Mouse (Mus musculus) cerebellum, adult 9-10 months (tissue): Measurements from ENCODE around the gene Tor4a.

Experiments
- DNase-seq: peaks from one replicate; pipeline ENCODE4 v3.0.0; 2022

Gene Tor4a

GRCm38 (mm10) chr2:25186575-25186930, 10.1 kb downstream of the Tor4a start:
- DNase-seq, result no peak

GRCm38 (mm10) chr2:25185625-25186574, 10.8 kb downstream of the Tor4a start:
- no peak for DNase-seq

- no peak for DNase-seq
Observed at GRCm38 (mm10) chr2:25184496-25184895, 12.2 kb downstream of the Tor4a start.

DNA sequence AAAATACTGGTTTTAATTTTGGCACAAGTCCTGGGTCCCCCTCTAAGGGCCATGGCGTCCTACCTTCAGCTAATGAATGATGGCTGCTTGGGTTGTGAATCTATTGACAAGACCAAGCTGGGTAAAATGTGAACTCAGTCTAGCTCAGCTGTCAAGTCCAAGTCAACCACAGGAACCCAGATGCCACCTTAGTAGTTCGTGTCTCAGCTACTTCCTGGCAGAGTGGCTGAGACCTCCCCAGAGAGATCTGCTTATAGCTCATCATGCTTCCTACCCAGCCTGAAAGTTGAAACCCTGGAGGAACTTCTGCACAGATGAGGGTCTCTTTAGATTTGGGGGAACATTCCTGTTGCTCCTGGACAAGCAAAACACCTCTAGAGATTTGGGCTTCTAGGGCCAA, 13.3 kb downstream of the Tor4a start:
- DNase-seq, result no peak

DNA sequence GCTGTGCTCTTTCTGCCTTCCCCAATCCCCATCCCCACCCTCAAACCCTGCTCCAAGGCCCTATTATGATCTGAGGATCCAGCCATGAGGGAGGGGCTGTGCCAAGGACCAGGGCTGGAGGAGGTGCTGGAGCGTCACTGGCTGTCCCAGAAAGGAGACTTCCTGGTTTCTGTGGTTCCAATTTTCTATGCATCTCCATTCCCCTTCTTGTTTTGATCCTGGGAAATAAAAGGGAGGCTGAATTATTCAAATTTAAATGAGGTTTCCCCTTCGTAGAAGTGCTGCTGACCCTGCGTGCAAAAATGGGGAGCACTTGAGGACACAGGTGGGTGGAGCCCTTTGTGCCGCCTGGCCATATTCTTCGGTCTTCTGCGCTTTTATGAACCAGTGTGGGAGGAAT, 14.0 kb downstream of the Tor4a start:
- no peak for DNase-seq

DNA sequence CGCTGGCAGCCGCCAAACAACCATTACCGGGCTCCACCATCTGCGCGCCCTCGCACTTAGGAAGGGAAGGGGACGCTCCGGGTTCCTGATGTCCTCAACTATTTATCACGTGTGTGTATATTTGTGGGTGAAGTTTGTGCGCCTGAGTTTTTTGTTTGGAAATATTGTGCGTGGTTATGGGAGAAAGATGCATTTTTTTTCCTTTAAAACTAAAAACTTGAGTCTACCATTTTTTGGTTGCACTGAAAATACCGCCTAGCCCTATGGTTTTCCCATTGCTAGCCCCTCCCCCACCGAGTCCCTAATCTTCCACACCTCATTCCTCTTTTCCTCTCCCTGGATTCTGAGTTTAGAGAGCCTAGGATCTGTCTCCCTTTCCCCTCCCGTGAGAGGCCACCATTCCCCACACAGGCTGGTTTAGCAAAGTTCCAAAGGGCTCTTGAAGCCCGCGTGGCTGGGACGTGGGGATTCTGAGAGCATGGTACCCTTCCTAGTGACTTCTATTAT, 14.7 kb downstream of the Tor4a start:
- DNase-seq, result no peak

DNA sequence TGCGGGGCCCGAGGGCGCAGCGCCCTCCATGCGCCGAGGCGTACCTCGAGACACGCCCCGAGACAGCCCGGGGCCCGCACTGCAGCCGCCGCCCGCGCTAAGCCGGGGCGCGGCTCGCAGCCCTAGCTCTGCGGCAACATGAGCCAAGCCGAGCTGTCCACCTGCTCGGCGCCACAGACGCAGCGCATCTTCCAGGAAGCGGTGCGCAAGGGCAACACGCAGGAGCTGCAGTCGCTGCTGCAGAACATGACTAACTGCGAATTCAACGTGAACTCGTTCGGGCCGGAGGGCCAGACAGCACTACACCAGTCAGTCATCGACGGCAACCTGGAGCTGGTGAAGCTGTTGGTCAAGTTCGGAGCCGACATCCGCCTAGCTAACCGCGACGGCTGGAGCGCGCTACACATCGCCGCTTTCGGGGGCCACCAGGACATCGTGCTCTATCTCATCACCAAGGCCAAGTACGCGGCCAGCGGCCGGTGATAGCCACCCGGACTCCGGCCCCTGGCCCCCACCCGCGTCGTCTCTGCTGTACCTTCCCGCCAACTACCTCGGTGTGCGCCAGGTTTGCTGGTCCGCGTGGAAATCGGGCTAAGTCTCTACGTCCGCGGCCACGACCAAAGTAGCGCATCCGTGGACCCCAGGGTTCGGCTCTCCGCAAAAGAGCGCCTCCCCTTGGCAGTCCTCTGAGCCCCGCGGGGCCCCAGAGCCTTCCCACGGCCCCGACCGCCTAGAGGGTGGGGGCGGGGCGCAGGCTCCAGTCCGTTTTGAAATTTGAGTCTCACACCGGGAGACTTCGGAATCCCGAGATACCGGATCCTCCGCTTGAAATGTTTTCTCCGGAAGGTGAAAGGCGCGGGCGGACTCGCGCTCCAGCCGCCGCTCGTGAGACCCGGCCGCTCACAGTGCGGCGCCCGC, 15.5 kb downstream of the Tor4a start:
- no peak for DNase-seq

- peak; percentile 86 for DNase-seq
Observed at GRCm38 (mm10) chr2:25180478-25180903, 16.2 kb downstream of the Tor4a start, which contains the start of gene Nrarp. TSS of gene Nrarp (plus strand) at chr2:25180758.

DNA sequence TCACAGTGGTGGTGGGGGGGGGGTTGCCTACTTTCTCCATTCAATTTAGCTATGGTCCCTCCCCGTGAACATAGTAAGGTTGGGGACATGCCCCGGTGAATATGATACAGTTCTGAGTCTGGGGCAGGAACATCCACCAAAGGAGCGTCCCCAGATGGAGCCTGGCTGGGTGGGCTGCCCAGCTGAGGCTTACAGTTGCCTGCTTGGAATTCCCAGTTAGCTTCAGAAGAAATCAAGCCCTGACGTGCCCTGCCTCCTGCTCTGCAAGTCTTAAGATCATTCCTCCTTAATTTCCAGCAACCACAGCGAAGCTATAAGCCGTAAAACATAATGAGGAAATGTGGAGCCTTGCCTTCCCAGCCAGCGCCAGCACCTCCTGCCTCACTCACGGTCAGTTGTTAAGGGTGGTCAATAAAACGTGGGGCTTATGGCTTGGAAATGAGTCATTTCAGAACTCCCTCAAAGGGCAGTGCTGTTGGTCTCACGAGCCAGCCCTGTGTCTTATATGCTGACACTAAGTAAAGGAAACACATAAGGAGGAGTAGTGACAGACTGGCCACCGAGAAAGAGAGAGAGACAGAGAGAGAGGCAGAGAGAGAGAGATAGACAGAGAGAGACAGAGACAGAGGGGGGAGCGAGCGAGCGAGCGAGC, 17.0 kb downstream of the Tor4a start:
- DNase-seq, result no peak

- no peak for DNase-seq
Observed at GRCm38 (mm10) chr2:25178285-25178972, 18.3 kb downstream of the Tor4a start.

DNA sequence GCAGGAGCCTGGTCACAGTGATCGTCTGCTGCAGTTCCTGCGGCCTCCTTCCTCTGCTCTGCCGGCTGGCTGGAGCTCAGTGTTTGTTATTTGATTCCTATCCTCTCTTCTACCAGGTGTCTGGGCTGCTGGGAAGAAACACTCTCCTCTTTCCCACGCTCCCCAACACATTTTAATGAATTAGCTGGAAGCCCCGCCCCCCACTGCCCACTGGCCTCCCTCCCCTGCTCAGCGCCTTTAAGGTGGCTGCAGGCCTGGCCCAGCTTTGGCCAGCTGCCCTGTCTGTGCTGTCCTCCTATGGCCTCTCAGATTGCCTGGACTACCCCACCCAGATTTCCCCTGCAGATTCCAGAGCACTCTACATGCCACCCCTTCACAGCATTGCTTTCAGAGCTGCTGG, 19.0 kb downstream of the Tor4a start:
- no peak for DNase-seq

GRCm38 (mm10) chr2:25177076-25177475, 19.6 kb downstream of the Tor4a start:
- no peak for DNase-seq

GRCm38 (mm10) chr2:25176573-25176972, 20.1 kb downstream of the Tor4a start:
- no peak for DNase-seq

DNA sequence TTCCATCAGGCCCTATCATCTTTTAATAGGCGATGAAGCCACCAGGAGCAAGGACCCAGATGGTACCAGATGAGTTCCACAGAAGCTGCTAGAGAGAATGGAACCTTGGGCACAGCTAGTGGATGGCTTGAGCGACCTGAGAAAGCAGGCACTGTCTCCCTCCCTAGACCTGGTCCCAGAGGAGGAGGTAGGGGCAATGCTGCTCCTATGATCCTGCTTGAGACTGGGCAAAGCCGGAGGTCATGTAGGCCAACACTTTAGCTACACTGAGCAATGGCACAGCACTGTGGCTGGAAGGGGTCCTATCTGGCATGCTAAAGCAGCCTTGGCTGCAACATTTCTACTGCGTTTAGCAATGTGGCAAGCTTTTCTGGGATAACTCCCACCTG, 21.0 kb downstream of the Tor4a start:
- no peak for DNase-seq

GRCm38 (mm10) chr2:25174866-25175689, 21.6 kb downstream of the Tor4a start:
- no peak for DNase-seq

DNA sequence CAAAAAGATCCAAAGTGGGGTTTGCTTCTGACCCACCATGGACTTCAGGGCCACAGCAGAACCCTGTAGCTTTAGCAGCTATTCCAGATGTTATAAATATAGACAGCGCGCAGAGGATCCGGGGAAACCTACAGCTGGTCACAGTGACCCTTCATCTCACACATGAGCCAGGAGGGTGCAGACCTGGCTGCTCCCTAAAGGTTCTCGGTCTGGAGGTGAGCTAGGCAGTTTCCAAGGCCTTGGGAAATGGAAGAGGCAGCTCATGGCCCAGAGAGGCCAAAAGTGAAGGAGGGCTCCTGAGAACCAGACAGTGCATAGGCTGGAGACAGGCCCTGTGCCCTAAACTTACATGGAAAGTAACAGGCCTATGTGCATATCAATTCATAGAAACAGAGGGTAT, 22.9 kb downstream of the Tor4a start:
- DNase-seq, result no peak

GRCm38 (mm10) chr2:25172629-25173028, 24.1 kb downstream of the Tor4a start:
- no peak for DNase-seq

DNA sequence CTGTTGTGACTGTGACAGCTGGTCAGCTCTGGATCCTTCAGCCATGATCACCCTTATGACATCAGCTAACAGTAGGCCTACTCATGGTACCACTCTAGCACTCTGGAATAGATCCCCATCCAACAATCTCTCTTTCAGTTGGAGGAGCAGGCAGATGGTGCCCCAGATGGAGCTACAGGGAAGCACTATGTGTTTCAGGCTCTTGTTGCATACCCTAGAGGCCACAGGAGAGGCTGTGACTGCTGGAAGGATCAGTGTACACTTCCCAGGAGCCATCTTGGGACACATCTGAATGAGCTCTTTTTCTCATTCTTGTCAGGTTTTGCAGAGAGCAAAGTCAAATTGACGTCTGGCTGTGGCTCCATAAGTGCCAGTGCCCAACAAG, 24.9 kb downstream of the Tor4a start:
- no peak for DNase-seq

- DNase-seq, result no peak
Observed at GRCm38 (mm10) chr2:25171101-25171768, 25.5 kb downstream of the Tor4a start.

DNA sequence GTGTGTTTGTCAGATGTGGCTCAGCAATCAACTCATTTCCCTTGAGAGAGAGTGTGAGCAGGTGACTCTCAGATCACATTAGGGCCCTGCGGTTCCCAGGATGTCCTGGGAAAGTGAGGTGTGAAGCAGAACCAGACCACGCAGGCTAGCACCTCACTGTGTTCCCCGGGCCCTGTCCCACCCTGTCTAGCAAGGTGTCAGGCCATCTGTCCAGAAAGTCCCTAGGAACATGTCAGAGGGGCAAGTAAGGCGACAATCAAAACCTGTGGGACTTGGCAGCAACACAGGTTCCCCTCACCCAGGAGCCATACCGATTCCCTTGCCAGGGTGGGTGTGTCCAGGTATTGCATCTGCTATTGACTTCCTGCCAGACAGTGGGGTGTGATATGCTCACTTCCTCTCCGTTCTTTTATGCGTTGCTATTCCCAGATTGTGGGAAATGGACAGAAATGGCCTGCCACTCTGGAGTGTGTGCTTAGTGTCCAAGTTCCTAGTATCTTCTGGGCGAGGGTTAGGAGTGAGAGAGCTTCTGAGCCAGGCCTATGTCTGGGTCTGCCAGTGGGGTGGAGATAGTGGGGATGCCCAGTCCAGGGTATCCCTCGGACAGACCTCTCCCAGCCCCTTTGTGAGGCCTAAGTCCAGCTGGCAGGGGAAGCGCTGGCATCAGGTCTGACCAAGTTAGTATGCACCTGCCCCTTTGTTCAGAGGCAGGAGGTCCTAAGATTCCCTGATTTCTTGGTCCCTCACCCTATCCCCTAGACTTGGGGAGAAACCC, 26.2 kb downstream of the Tor4a start:
- DNase-seq, result no peak
